ENCODE assay signal across 21 mouse cellular contexts in the genomic region with DNA sequence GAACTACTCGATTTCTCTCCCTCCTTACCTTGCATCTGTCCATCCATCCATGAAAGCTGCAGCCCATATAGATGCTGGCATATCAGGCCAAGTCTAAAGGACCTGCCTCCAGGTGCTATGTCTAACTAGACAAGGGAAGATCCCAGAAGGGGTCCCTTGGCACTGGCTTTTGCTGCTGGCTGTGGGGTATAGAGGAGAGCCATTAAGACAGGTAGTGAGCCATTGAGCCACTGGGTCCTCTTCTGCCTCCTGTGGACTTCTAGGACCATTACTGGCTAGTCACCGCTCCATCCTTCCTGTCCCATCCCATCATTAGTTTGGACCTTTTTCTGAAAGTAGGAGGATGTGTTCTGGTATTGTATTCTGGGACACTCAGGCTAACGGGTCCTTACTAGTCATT.
DNase-seq lines count a peak whose midpoint lies in the region; ATAC-seq and TF ChIP-seq lines count a peak whose summit lies in the region.
"Had no signal": no experiment of that assay in that cellular context is flagged by ENCODE, and none has a peak within 500 bp of the region (broad histone marks: within the 10 kb centered on the region; RNA-seq: fewer than 3 reads in every experiment).

No protein-coding gene starts in this region.

- H3K4me2 ChIP-seq in liver, embryonic 15.5 days, result peak overlapping the region; percentile 60
- H3K4me2 ChIP-seq in midbrain, embryonic 16.5 days (ENCODE audit: low read length), result no peak overlapping the region
- H3K4me2 ChIP-seq: embryonic facial prominence, embryonic 13.5 days; forebrain, embryonic 15.5 days; heart, embryonic 12.5 days; hindbrain, embryonic 14.5 days; midbrain, embryonic 13.5 days had no signal

- WGBS in liver, embryonic 15.5 days (ENCODE audit: insufficient replicate concordance), result 24% methylated on average over 3 of the region's 3 CpGs
- 86% methylated on average over 3 of the region's 3 CpGs for WGBS in midbrain, embryonic 16.5 days

- TF ChIP-seq CTCF in G1E (IDR thresholded peaks at IDR 0.05; ENCODE audit: low read depth, low read length), result no peak

- ATAC-seq in G1E (ENCODE audit: extremely low read depth, insufficient number of reproducible peaks, low FRiP score, poor library complexity, severe bottlenecking), result no peak
- ATAC-seq in common myeloid progenitor, adult 5-6 weeks (replicated peaks; ENCODE audit: low read depth, poor library complexity, severe bottlenecking), result peak; percentile 13; the same call in 1 of the 2 replicates
- no peak; the same call in 1 of the 2 replicates for ATAC-seq in liver, embryonic 15.5 days (ENCODE audit: insufficient read depth)
- ATAC-seq in midbrain, embryonic 16.5 days, result no peak
- ATAC-seq: forebrain, embryonic 15.5 days; intestine, postnatal 0 days; midbrain, embryonic 13.5 days had no signal

- no peaks in the 10 kb centered on the region for H3K27me3 ChIP-seq in G1E (ENCODE audit: insufficient read depth, low read length)
- H3K27me3 ChIP-seq in liver, embryonic 15.5 days, result no peaks in the 10 kb centered on the region
- H3K27me3 ChIP-seq in midbrain, embryonic 16.5 days (ENCODE audit: control insufficient read depth, insufficient read depth, low read depth, low read length), result no peaks in the 10 kb centered on the region
- H3K27me3 ChIP-seq: embryonic facial prominence, embryonic 13.5 days; forebrain, embryonic 15.5 days; heart, embryonic 12.5 days; midbrain, embryonic 13.5 days had no signal

- H3K9me3 ChIP-seq in G1E (replicated peaks), result peaks cover 14% of the 10 kb centered on the region
- no peaks in the 10 kb centered on the region for H3K9me3 ChIP-seq in liver, embryonic 15.5 days (replicated peaks)
- no peaks in the 10 kb centered on the region for H3K9me3 ChIP-seq in midbrain, embryonic 16.5 days (replicated peaks; ENCODE audit: control insufficient read depth, low read length, poor library complexity, severe bottlenecking)
- H3K9me3 ChIP-seq: embryonic facial prominence, embryonic 13.5 days; forebrain, embryonic 15.5 days; heart, embryonic 12.5 days; midbrain, embryonic 13.5 days had no signal

- peaks cover 91% of the 10 kb centered on the region for H3K4me1 ChIP-seq in G1E (ENCODE audit: insufficient read depth, low read depth, low read length)
- peaks cover 66% of the 10 kb centered on the region for H3K4me1 ChIP-seq in liver, embryonic 15.5 days (replicated peaks)
- no peaks in the 10 kb centered on the region for H3K4me1 ChIP-seq in midbrain, embryonic 16.5 days (ENCODE audit: control insufficient read depth, insufficient read depth, low read length)
- H3K4me1 ChIP-seq: forebrain, embryonic 15.5 days had no signal

- peaks cover 17% of the 10 kb centered on the region for H3K36me3 ChIP-seq in G1E (replicated peaks)
- H3K36me3 ChIP-seq in liver, embryonic 15.5 days (replicated peaks), result peaks cover 12% of the 10 kb centered on the region
- no peaks in the 10 kb centered on the region for H3K36me3 ChIP-seq in midbrain, embryonic 16.5 days (ENCODE audit: control insufficient read depth, insufficient read depth, low read length)
- H3K36me3 ChIP-seq: forebrain, embryonic 15.5 days; heart, embryonic 12.5 days; midbrain, embryonic 13.5 days had no signal

- peak; percentile 71 for DNase-seq in heart, adult 11 months
- DNase-seq in heart, adult 18-20 months, result no peak
- DNase-seq in G1E (ENCODE audit: low spot score), result no peak
- DNase-seq in c-Kit-positive CD71-positive TER-119-positive erythroid progenitor cells, embryonic 14.5 days (ENCODE audit: low spot score), result no peak
- DNase-seq: cerebellum, adult 9-10 months; cerebellum, postnatal 36 days; embryo, embryonic 11 days; gastrocnemius, adult 2 months; kidney, postnatal 14 days; layer of hippocampus, adult 9-11 months; lung, postnatal 36 days; thymus, postnatal 4 days had no signal

- H3K4me3 ChIP-seq in G1E (ENCODE audit: low read depth, low read length), result peak overlapping the region; percentile 18; the same call in 1 of the 2 replicates
- no peak overlapping the region; the same call in 1 of the 2 replicates for H3K4me3 ChIP-seq in liver, embryonic 15.5 days (replicated peaks)
- H3K4me3 ChIP-seq in midbrain, embryonic 16.5 days (ENCODE audit: low read depth, low read length), result no peak overlapping the region
- H3K4me3 ChIP-seq: embryonic facial prominence, embryonic 13.5 days; forebrain, embryonic 15.5 days; gastrocnemius, adult 2 months; heart, embryonic 12.5 days; midbrain, embryonic 13.5 days had no signal

- peak overlapping the region; percentile 83 for H3K27ac ChIP-seq in liver, embryonic 15.5 days (replicated peaks)
- H3K27ac ChIP-seq in midbrain, embryonic 16.5 days (ENCODE audit: low read length), result no peak overlapping the region
- H3K27ac ChIP-seq: embryonic facial prominence, embryonic 13.5 days; forebrain, embryonic 15.5 days; gastrocnemius, adult 2 months; hindbrain, embryonic 14.5 days; midbrain, embryonic 13.5 days had no signal

- 0 out of 2 replicates have a peak overlapping the region, but pooled peaks have one; percentile 4 for H3K9ac ChIP-seq in liver, embryonic 15.5 days
- H3K9ac ChIP-seq in midbrain, embryonic 16.5 days (ENCODE audit: low read depth, low read length), result no peak overlapping the region
- H3K9ac ChIP-seq: embryonic facial prominence, embryonic 13.5 days; forebrain, embryonic 15.5 days; heart, embryonic 12.5 days; hindbrain, embryonic 14.5 days; midbrain, embryonic 13.5 days had no signal
